ENCODE assay signal across 23 mouse cellular contexts in the genomic region with DNA sequence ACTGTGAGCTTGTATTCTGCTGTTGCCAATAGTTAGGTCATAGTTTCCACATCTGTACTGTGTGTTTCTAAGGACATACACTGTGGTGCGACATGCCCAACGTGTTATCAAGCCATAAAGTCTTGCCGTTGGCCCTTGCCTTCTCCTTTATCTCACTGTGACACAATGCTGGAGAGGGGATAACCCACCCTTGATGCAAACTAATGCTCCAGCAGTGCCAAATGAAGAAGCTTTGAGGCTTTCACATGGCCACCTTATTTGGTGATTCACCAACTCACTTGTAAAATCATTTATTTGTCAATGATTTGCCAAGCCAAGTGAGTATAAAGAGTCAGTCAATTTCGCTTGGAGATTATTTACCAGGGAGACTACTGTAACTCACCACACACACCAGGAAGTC. TPM values are rescaled to one million over a fixed set of nuclear protein-coding genes. Genes with fewer than 3 reads are reported as not detected.
DNase-seq lines count a peak whose midpoint lies in the region; ATAC-seq and TF ChIP-seq lines count a peak whose summit lies in the region.
"Had no signal": no experiment of that assay in that cellular context is flagged by ENCODE, and none has a peak within 500 bp of the region (broad histone marks: within the 10 kb centered on the region; RNA-seq: fewer than 3 reads in every experiment).

No protein-coding gene starts in this region.

- no peaks in the 10 kb centered on the region; the same call in 1 of the 2 replicates for H3K4me1 ChIP-seq in intestine, postnatal 0 days (replicated peaks; ENCODE audit: control insufficient read depth, insufficient read depth, low read length)
- peaks cover 6% of the 10 kb centered on the region; the same call in 1 of the 2 replicates for H3K4me1 ChIP-seq in liver, embryonic 15.5 days (replicated peaks)
- no peaks in the 10 kb centered on the region for H3K4me1 ChIP-seq in forebrain, embryonic 14.5 days (ENCODE audit: control insufficient read depth, insufficient read depth, low read length)
- H3K4me1 ChIP-seq: embryonic facial prominence, embryonic 13.5 days had no signal

- H3K4me2 ChIP-seq in intestine, postnatal 0 days (replicated peaks; ENCODE audit: low read depth): no peak overlapping the region
- peak overlapping the region; percentile 27; the same call in 1 of the 2 replicates for H3K4me2 ChIP-seq in liver, embryonic 15.5 days
- no peak overlapping the region for H3K4me2 ChIP-seq in forebrain, embryonic 14.5 days (ENCODE audit: low read length)
- H3K4me2 ChIP-seq: embryonic facial prominence, embryonic 13.5 days; forebrain, embryonic 12.5 days; limb, embryonic 13.5 days; neural tube, embryonic 13.5 days had no signal

- 42% methylated on average over 4 of the region's 4 CpGs for WGBS in intestine, postnatal 0 days
- 30% methylated on average over 4 of the region's 4 CpGs for WGBS in liver, embryonic 15.5 days (ENCODE audit: insufficient replicate concordance)
- 97% methylated on average over 4 of the region's 4 CpGs for WGBS in forebrain, embryonic 14.5 days

- H3K9me3 ChIP-seq in intestine, postnatal 0 days (ENCODE audit: control insufficient read depth): no peaks in the 10 kb centered on the region
- H3K9me3 ChIP-seq in liver, embryonic 15.5 days (replicated peaks): no peaks in the 10 kb centered on the region
- no peaks in the 10 kb centered on the region for H3K9me3 ChIP-seq in forebrain, embryonic 14.5 days (replicated peaks; ENCODE audit: control insufficient read depth, low read length)
- H3K9me3 ChIP-seq: embryonic facial prominence, embryonic 13.5 days; forebrain, embryonic 12.5 days; heart, embryonic 10.5 days; limb, embryonic 13.5 days; neural tube, embryonic 13.5 days had no signal

- ATAC-seq in intestine, postnatal 0 days: peak; percentile 62
- peak; percentile 98 for ATAC-seq in liver, embryonic 15.5 days (ENCODE audit: insufficient read depth)
- no peak for ATAC-seq in forebrain, embryonic 14.5 days
- ATAC-seq: inflammation-experienced regulatory T-cells, adult 6 months had no signal

- H3K4me3 ChIP-seq in intestine, postnatal 0 days (ENCODE audit: low read depth, low read length): no peak overlapping the region
- no peak overlapping the region for H3K4me3 ChIP-seq in liver, embryonic 15.5 days (replicated peaks)
- H3K4me3 ChIP-seq in forebrain, embryonic 14.5 days (ENCODE audit: low read depth, low read length): no peak overlapping the region
- H3K4me3 ChIP-seq: embryonic facial prominence, embryonic 13.5 days; forebrain, embryonic 12.5 days; heart, embryonic 10.5 days; limb, embryonic 13.5 days; neural tube, embryonic 13.5 days had no signal

- peak; percentile 68 for DNase-seq in heart, adult 11 months
- DNase-seq in heart, postnatal 4 days: no peak
- peak; percentile 42 for DNase-seq in c-Kit-positive CD71-positive TER-119-negative erythroid progenitor cells, embryonic 14.5 days (ENCODE audit: low read depth)
- DNase-seq in yolk sac, embryonic 10.5 days (ENCODE audit: low spot score): no peak
- no peak for DNase-seq in forebrain, embryonic 14.5 days (ENCODE audit: low spot score)
- no peak for DNase-seq in adrenal gland, postnatal 4 days (ENCODE audit: low spot score in 2 of 2)
- DNase-seq: adrenal gland, adult 2 months; cerebellum, adult 2 months; gastrocnemius, postnatal 36 days; kidney, postnatal 36 days; lung, postnatal 10 days; right cerebral cortex, postnatal 14 days; thymus, postnatal 14 days had no signal

- H3K36me3 ChIP-seq in intestine, postnatal 0 days (ENCODE audit: control insufficient read depth, insufficient read depth): no peaks in the 10 kb centered on the region; the same call in 1 of the 2 replicates
- no peaks in the 10 kb centered on the region for H3K36me3 ChIP-seq in liver, embryonic 15.5 days (replicated peaks)
- H3K36me3 ChIP-seq in forebrain, embryonic 14.5 days (ENCODE audit: control insufficient read depth, insufficient read depth, low read length): no peaks in the 10 kb centered on the region
- H3K36me3 ChIP-seq: embryonic facial prominence, embryonic 13.5 days; forebrain, embryonic 12.5 days; limb, embryonic 13.5 days; neural tube, embryonic 13.5 days had no signal

- TF ChIP-seq CTCF in intestine, postnatal 0 days (IDR thresholded peaks at IDR 0.05; ENCODE audit: low read depth): no peak

- H3K27me3 ChIP-seq in intestine, postnatal 0 days (replicated peaks; ENCODE audit: control insufficient read depth, insufficient read depth, low read length): no peaks in the 10 kb centered on the region
- no peaks in the 10 kb centered on the region for H3K27me3 ChIP-seq in liver, embryonic 15.5 days
- no peaks in the 10 kb centered on the region for H3K27me3 ChIP-seq in forebrain, embryonic 14.5 days (replicated peaks; ENCODE audit: control insufficient read depth, insufficient read depth, low read length)
- H3K27me3 ChIP-seq: embryonic facial prominence, embryonic 13.5 days; forebrain, embryonic 12.5 days; limb, embryonic 13.5 days; neural tube, embryonic 13.5 days had no signal

- no peak overlapping the region for H3K9ac ChIP-seq in intestine, postnatal 0 days (ENCODE audit: low read depth, low read length)
- H3K9ac ChIP-seq in liver, embryonic 15.5 days: no peak overlapping the region
- no peak overlapping the region for H3K9ac ChIP-seq in forebrain, embryonic 14.5 days (ENCODE audit: low read length)
- H3K9ac ChIP-seq: embryonic facial prominence, embryonic 13.5 days; forebrain, embryonic 12.5 days; limb, embryonic 13.5 days; neural tube, embryonic 13.5 days had no signal

- H3K27ac ChIP-seq in intestine, postnatal 0 days (ENCODE audit: low read depth, low read length): peak overlapping the region; percentile 21; the same call in 1 of the 2 replicates
- no peak overlapping the region; the same call in 1 of the 2 replicates for H3K27ac ChIP-seq in liver, embryonic 15.5 days (replicated peaks)
- no peak overlapping the region for H3K27ac ChIP-seq in forebrain, embryonic 14.5 days (ENCODE audit: low read depth, low read length)
- H3K27ac ChIP-seq: embryonic facial prominence, embryonic 13.5 days; forebrain, embryonic 12.5 days; heart, embryonic 10.5 days; limb, embryonic 13.5 days; neural tube, embryonic 13.5 days; stomach, postnatal 0 days had no signal

RNA-seq across cellular contexts. Expression of a gene that starts 46.0 kb away (rescaled TPM):
- total RNA-seq in heart, postnatal 4 days (2021): 100 to 1,000 TPM; 160 to 163 TPM
- polyA plus RNA-seq in intestine, postnatal 0 days (2015; fragmentation: Nextera tagmentation; extraction: Ambion mirVana): 10.1 and 16.6 TPM in 2 replicates
- polyA plus RNA-seq in liver, embryonic 15.5 days (2015; fragmentation: Nextera tagmentation; extraction: Ambion mirVana): 1.9 and 2.3 TPM in 2 replicates
- 23.7 and 24.0 TPM in 2 replicates for polyA plus RNA-seq in forebrain, embryonic 14.5 days (2014; fragmentation: Nextera tagmentation; extraction: Ambion mirVana)
- 10 to 100 TPM; 94.9 to 96.1 TPM for total RNA-seq in adrenal gland, postnatal 4 days (2021)
- total RNA-seq: MEL had no signal

Comparison
In these comparisons a context has a peak if more than half of its experiments do, and no peak if none do; other contexts are left out.
1. DNase-seq: peak in heart, adult 11 months (single experiment) and c-Kit-positive CD71-positive TER-119-negative erythroid progenitor cells, embryonic 14.5 days (single experiment); none in heart, postnatal 4 days (single experiment), yolk sac, embryonic 10.5 days (single experiment), forebrain, embryonic 14.5 days (single experiment) and adrenal gland, postnatal 4 days (0 of 2).